Mouse (Mus musculus) cerebellum, adult 2 months (tissue): ENCODE measurements around the gene Nme6. TPM values are rescaled to one million over a fixed set of nuclear protein-coding genes. Genes with fewer than 3 reads are reported as not detected.
A peak's percentile ranks its signal among the peaks of the same experiment; 100 is the strongest.

ENCODE experiments used
- DNase-seq, 2 experiments: peaks; one replicate each; pipeline ENCODE4 v3.0.0; 2021
- H3K27ac ChIP-seq: fragments of 200-500 bp; 2 replicates; pipeline ENCODE4 v1.5.1; 2012; ENCODE audit warnings: low read length, control low read depth, inconsistent platforms; ENCODE audit not compliant: insufficient read depth
- H3K27me3 ChIP-seq: fragments of 200-500 bp; 2 replicates; pipeline ENCODE4 v1.6.1; 2012; ENCODE audit warnings: inconsistent platforms, mild to moderate bottlenecking, low read length, moderate library complexity; ENCODE audit not compliant: control insufficient read depth, insufficient read depth
- H3K4me1 ChIP-seq: fragments of 200-500 bp; 2 replicates; pipeline ENCODE4 v1.6.1; 2011; ENCODE audit warnings: low read length; ENCODE audit not compliant: control insufficient read depth, insufficient read depth
- H3K4me3 ChIP-seq: fragments of 200-500 bp; replicated peaks from 2 replicates; pipeline ENCODE3; 2011; ENCODE audit warnings: mild to moderate bottlenecking, low read depth, low read length, control low read depth; ENCODE audit not compliant: insufficient read depth
- CTCF ChIP-seq: fragments of 200-500 bp; IDR thresholded peaks from 2 replicates; pipeline ENCODE4 v1.5.1; 2011; ENCODE audit warnings: low read depth, mild to moderate bottlenecking, control low read depth, low read length, moderate library complexity, borderline replicate concordance; ENCODE audit not compliant: insufficient read depth
- POLR2A ChIP-seq: fragments of 200-500 bp; IDR thresholded peaks from 2 replicates; pipeline ENCODE4 v1.6.1; 2011; ENCODE audit warnings: low read length, control low read depth, borderline replicate concordance; ENCODE audit not compliant: insufficient read depth
- WGBS: fragments of 180-500 bp; shearing (Covaris S2); methylation state at CpG from one replicate; pipeline ENCODE4 v1.1.7; 2018; 5-methylcytosine and 5-hydroxymethylcytosine counted together
- polyA plus RNA-seq: library from polyadenylated mRNA; depleted of rRNA; stranded (reverse); fragments of >200 nt; gene quantifications from 2 replicates; pipeline ENCODE4 v1.2.3, GENCODE M21; 2012

Nme6 gene
- polyA plus RNA-seq, 1 experiment: 20.7 TPM

DNA sequence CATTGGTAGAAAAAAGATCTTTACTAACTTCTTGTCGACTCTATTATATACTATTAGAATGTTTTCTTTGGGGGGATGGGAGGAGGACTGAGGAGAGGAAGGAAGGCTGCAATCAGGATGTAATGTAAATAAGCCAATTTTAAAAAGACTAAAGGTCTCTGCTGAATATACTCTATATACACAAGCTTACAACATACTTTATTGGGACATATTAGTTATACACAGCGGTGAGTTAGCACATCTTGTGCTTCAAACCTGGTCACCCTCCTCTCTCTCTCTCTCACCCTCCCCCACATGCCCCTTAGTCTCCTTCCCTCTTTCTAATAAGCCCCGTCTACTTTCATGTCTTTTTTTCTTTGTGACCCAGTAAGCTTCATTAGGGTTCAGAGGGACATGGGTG is 24.7 kb upstream of the Nme6 start:
- Histone ChIP-seq H3K4me1 (no peaks in the 10 kb centered on the region), H3K27ac (no peak overlapping the region), H3K27me3 (no peaks in the 10 kb centered on the region), H3K4me3 (no peak overlapping the region)
- WGBS: 60% methylated on average over 3 of the region's 3 CpGs
- no peak for DNase-seq
- TF ChIP-seq POLR2A (no peak), CTCF (no peak)

GRCm38 (mm10) chr9:109811980-109812379 is 20.6 kb upstream of the Nme6 start, which contains the start of gene Spink8:
Spink8 (plus strand) TSS chr9:109812280.
- no peak within 1 kb of the TSS for H3K27ac ChIP-seq
- H3K4me3 ChIP-seq: no peak within 1 kb of the TSS
- no peaks in the 10 kb centered on the region for H3K27me3 ChIP-seq
- TF ChIP-seq POLR2A (no peak), CTCF (no peak)
- H3K4me1 ChIP-seq: peaks cover 4% of the 10 kb centered on the region
- DNase-seq: no peak
- WGBS: 36% methylated on average over 1 of the region's 1 CpGs

DNA sequence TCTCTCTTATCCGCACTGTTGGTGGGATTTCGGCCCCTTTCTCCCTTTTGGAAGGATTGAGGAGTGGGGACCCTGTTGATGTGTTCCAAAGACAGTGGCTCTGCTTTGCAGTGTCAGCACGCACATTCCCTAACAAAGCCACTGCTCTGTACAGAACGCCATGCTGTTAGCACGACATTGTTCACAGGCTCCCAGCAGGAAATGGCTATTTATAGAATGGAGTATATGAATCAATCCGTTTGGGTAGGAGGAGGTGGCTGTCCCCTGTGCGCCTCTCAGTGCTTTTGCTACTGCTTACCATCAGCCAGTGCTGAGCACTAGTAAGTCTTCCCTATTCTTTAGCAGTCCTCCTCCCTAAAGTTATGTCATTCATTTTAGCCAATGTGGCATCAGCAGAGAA is 19.1 kb upstream of the Nme6 start:
- H3K4me1 ChIP-seq: peaks cover 4% of the 10 kb centered on the region
- WGBS: 8% methylated on average over 7 of the region's 7 CpGs
- H3K27me3 ChIP-seq: no peaks in the 10 kb centered on the region
- TF ChIP-seq POLR2A (no peak), CTCF (no peak)
- peak; percentile 11 to 27 for DNase-seq
- H3K27ac ChIP-seq: no peak overlapping the region
- no peak overlapping the region for H3K4me3 ChIP-seq

DNA sequence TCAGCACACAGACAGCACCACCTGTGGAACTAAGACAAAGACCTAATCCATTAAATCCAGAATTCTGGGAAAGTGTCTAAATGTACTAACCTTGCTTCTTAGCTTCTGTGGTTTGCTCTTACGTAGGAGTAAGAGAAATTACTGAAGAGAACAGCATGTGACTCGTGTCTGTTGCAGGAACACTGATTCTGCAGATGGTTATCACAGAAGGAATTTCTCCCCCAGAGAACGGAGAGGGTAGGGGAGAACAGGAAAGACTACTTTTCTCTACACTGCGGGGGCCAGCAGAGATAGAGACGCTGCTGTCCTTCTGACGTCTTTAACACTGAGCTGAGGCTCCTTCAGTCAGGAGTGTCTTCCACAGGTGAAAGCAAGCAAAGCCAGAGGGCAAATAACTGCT is 16.2 kb upstream of the Nme6 start:
- TF ChIP-seq CTCF: no peak
- TF ChIP-seq POLR2A: no peak
- DNase-seq: no peak
- Histone ChIP-seq H3K27ac (no peak overlapping the region), H3K27me3 (no peaks in the 10 kb centered on the region), H3K4me3 (no peak overlapping the region), H3K4me1 (peaks cover 4% of the 10 kb centered on the region)
- WGBS: 67% methylated on average over 6 of the region's 6 CpGs

GRCm38 (mm10) chr9:109825739-109826138 is 6.8 kb upstream of the Nme6 start:
- H3K27ac ChIP-seq: no peak overlapping the region
- no peak overlapping the region for H3K4me3 ChIP-seq
- H3K27me3 ChIP-seq: no peaks in the 10 kb centered on the region
- no peaks in the 10 kb centered on the region for H3K4me1 ChIP-seq
- WGBS: 70% methylated on average over 4 of the region's 4 CpGs
- TF ChIP-seq CTCF (no peak), POLR2A (no peak)
- DNase-seq: no peak

DNA sequence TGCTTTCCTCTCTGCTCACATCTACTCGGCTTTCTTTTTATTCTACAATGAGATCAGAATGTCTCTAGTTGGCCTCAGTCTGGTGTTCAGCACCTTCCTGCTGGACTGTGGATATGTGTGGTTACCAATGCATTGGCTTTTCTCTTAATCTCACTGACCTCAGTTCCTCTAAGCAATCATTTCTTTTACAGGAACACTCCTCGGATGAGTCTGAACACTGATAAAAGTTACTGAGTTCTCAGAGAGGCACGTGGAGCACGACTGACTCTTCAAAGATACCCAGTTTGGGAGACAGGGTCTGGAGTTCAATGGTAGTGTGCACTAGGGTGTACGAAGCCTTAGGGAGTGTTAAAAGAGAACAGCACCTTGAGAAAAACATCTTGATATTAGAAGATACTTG is 6.4 kb upstream of the Nme6 start:
- no peaks in the 10 kb centered on the region for H3K4me1 ChIP-seq
- no peak overlapping the region for H3K4me3 ChIP-seq
- no peaks in the 10 kb centered on the region for H3K27me3 ChIP-seq
- H3K27ac ChIP-seq: no peak overlapping the region
- WGBS: 75% methylated on average over 5 of the region's 5 CpGs
- TF ChIP-seq CTCF (no peak), POLR2A (no peak)
- DNase-seq: no peak

GRCm38 (mm10) chr9:109833088-109833412 is 501 bp downstream of the Nme6 start:
- no peak for TF ChIP-seq POLR2A
- no peak for TF ChIP-seq CTCF
- Histone ChIP-seq H3K27ac (no peak overlapping the region), H3K4me3 (peak overlapping the region; percentile 75), H3K4me1 (0 out of 2 replicates have a peak, but pooled peaks cover 3% of the 10 kb centered on the region), H3K27me3 (no peaks in the 10 kb centered on the region)
- WGBS: 4% methylated on average over 6 of the region's 6 CpGs
- no peak for DNase-seq

DNA sequence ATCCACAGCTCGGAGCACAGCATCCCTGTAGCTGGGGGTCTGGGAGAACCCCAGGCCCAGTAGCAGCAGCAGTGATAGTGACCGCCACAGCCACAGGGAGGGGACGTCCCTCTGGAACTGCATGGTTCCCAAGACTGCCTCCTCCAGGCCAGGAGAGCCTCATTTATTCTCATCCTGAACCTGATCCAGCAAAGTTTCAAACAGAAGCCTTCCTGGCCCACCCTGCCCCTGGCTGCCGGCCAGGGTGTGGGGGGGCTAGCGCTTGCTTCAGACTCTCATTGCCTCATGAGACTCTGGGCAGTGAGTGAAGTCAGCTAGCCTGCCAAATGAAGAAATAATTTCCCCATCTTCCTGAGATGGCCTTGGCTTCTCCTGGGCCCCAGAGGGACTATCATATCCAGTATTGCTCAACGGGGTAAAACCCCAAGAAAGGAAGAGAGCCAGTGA is 16.8 kb downstream of the Nme6 start, which contains the start of gene Camp:
Gene Camp (minus strand): TSS at position 306 of the 447 bp plus-strand sequence.
- Histone ChIP-seq H3K27ac (no peak within 1 kb of the TSS), H3K27me3 (no peaks in the 10 kb centered on the region), H3K4me1 (no peaks in the 10 kb centered on the region), H3K4me3 (no peak within 1 kb of the TSS)
- no peak for DNase-seq
- no peak for TF ChIP-seq CTCF
- no peak for TF ChIP-seq POLR2A
- WGBS: 7% methylated on average over 6 of the region's 6 CpGs

- Histone ChIP-seq H3K27me3 (no peaks in the 10 kb centered on the region), H3K27ac (no peak overlapping the region), H3K4me1 (no peaks in the 10 kb centered on the region), H3K4me3 (no peak overlapping the region)
- WGBS: 84% methylated on average over 5 of the region's 5 CpGs
- no peak for DNase-seq
- no peak for TF ChIP-seq POLR2A
- no peak for TF ChIP-seq CTCF
Measured at GRCm38 (mm10) chr9:109850099-109850498, 17.6 kb downstream of the Nme6 start.

DNA sequence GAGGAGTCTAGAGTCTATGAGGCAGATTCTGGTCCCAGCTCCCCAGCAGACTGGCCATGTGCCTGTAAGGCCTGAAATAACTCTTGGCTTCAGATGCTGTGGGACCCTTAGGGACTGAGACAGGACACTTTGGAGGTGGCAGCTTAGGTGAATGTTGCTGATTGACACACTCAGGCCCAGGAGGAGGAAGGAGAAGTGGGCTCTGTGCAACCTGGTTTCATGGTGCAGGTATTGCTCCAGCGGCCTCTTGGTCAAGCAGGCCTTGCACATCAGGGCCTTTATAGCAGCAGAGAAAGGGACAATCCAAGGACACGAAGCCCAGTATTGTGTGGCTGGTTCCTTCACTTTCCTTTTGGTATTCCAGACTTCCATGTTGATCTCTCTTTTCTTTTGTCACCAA is 21.8 kb downstream of the Nme6 start:
- WGBS: 78% methylated on average over 2 of the region's 2 CpGs
- Histone ChIP-seq H3K27ac (no peak overlapping the region), H3K27me3 (no peaks in the 10 kb centered on the region), H3K4me1 (no peaks in the 10 kb centered on the region), H3K4me3 (no peak overlapping the region)
- DNase-seq: no peak
- TF ChIP-seq POLR2A (no peak), CTCF (no peak)
